Mouse (Mus musculus): ENCODE measurements around the gene Trim63. TPM values are rescaled to one million over a fixed set of nuclear protein-coding genes. Genes with fewer than 3 reads are reported as not detected.
"Not testable (repeated sequence)": the region's sequence is repeated elsewhere in the genome, so short reads cannot be mapped to it uniquely, and the experiment has no call there.

The Trim63 gene
- polyA plus RNA-seq, 1 experiment from 2014 or later: 0.13 TPM

GRCm38 (mm10) chr4:134326859-134327530 lies 12.1 kb downstream of the Trim63 start:
- no peaks in the 10 kb centered on the region for H3K4me1 ChIP-seq
- no peak overlapping the region for H3K4me3 ChIP-seq
- H3K36me3 ChIP-seq: no peaks in the 10 kb centered on the region
- 59% methylated on average over 5 of the region's 5 CpGs for WGBS
- H3K4me2 ChIP-seq (replicated peaks): no peak overlapping the region
- H3K9me3 ChIP-seq: no peaks in the 10 kb centered on the region
- no peak for ATAC-seq (replicated peaks)
- no peak overlapping the region for H3K27ac ChIP-seq (replicated peaks)
- no peak overlapping the region for H3K9ac ChIP-seq (replicated peaks)
- H3K27me3 ChIP-seq: no peaks in the 10 kb centered on the region

GRCm38 (mm10) chr4:134328151-134328550 lies 13.2 kb downstream of the Trim63 start:
- Histone ChIP-seq H3K36me3 (no peaks in the 10 kb centered on the region), H3K4me1 (no peaks in the 10 kb centered on the region), H3K4me3 (no peak overlapping the region), H3K9me3 (no peaks in the 10 kb centered on the region), H3K4me2 (replicated peaks) (no peak overlapping the region), H3K27me3 (no peaks in the 10 kb centered on the region), H3K9ac (replicated peaks) (no peak overlapping the region), H3K27ac (replicated peaks) (no peak overlapping the region)
- 72% methylated on average over 8 of the region's 8 CpGs for WGBS
- no peak for ATAC-seq (replicated peaks)

DNA sequence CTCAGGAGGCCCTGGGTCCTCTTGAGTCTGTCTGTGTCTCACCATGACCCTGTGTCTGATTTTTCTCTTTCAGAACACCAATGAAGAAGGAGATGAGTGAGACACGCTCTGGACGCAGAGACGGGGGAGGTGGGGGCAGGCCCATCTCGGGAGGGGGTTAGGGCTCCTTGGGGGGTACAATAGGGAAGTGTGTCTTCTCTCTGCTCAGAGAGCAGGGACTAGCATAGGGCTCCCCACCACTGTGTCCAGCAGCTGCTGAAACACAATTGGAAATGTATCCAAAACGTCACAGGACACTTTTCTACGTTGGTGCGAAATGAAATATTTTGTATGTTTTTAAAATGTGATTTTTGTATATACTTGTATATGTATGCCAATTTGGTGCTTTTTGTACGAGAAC lies 13.9 kb downstream of the Trim63 start:
- no peaks in the 10 kb centered on the region for H3K9me3 ChIP-seq
- 82% methylated on average over 8 of the region's 8 CpGs for whole genome bisulfite sequencing
- H3K4me2 ChIP-seq (replicated peaks): no peak overlapping the region
- H3K4me1 ChIP-seq: no peaks in the 10 kb centered on the region
- H3K27me3 ChIP-seq: no peaks in the 10 kb centered on the region
- H3K27ac ChIP-seq (replicated peaks): no peak overlapping the region
- no peak for ATAC-seq (replicated peaks)
- H3K36me3 ChIP-seq: no peaks in the 10 kb centered on the region
- H3K9ac ChIP-seq (replicated peaks): no peak overlapping the region
- no peak overlapping the region for H3K4me3 ChIP-seq

DNA sequence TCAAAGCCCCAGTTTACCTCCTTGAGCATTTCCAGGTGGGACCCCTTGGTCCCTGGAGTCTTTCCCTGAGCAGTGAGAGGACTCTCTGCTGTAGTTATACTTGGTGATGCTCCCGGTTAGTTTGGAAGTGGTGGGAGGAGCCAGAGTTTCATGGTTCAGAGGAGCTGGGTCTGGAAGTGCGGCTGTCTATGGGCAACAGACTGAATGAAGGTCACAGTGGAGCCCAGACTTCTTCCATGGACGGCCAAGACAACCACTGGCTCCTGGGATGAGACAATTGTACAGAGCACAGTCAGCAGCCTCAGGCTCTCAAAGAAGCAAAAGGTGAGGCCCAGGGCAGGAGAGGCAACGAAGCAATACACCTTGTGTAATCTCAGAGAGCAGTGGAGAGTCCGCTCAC lies 15.4 kb downstream of the Trim63 start:
- Histone ChIP-seq H3K4me1 (no peaks in the 10 kb centered on the region), H3K4me3 (no peak overlapping the region), H3K27ac (replicated peaks) (no peak overlapping the region), H3K9ac (replicated peaks) (no peak overlapping the region), H3K4me2 (replicated peaks) (no peak overlapping the region), H3K36me3 (no peaks in the 10 kb centered on the region), H3K9me3 (no peaks in the 10 kb centered on the region), H3K27me3 (no peaks in the 10 kb centered on the region)
- WGBS: 59% methylated on average over 5 of the region's 5 CpGs
- ATAC-seq (replicated peaks): no peak

DNA sequence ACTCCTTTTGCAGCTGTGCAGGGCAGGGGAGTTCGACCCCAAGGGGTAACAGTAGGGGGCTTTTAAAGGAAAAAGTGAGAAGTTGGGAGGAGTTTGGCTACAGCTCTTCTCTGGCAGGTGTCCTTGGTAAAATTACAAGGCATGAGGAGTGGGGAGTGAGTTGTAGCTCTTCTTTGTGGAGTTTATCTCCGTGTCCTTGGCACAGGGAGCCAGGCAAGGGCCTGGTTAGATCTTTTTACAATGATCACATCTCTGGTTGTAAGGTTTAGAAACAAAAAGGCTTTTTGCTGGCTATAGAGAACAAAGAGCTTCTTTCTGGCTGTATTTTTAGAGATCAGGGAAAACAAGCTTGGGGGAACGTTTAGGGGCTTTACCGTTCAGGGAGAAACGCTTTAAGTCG lies 26.3 kb downstream of the Trim63 start:
- H3K4me2 ChIP-seq (replicated peaks); H3K36me3 ChIP-seq; H3K4me3 ChIP-seq; ATAC-seq (replicated peaks); H3K9me3 ChIP-seq; H3K4me1 ChIP-seq; H3K9ac ChIP-seq (replicated peaks); H3K27ac ChIP-seq (replicated peaks): not testable (repeated sequence)
- WGBS: 50% methylated on average over 6 of the region's 6 CpGs
- H3K27me3 ChIP-seq: peaks cover 33% of the 10 kb centered on the region

- H3K4me2 ChIP-seq (replicated peaks): no peak overlapping the region
- H3K9me3 ChIP-seq: no peaks in the 10 kb centered on the region
- peaks cover 33% of the 10 kb centered on the region for H3K27me3 ChIP-seq
- no peak overlapping the region for H3K27ac ChIP-seq (replicated peaks)
- ATAC-seq (replicated peaks): no peak
- peaks cover 7% of the 10 kb centered on the region for H3K4me1 ChIP-seq
- no peak overlapping the region for H3K4me3 ChIP-seq
- WGBS: 37% methylated on average over 11 of the region's 11 CpGs
- no peak overlapping the region for H3K9ac ChIP-seq (replicated peaks)
- H3K36me3 ChIP-seq: no peaks in the 10 kb centered on the region
Observed at GRCm38 (mm10) chr4:134342213-134342779, 27.4 kb downstream of the Trim63 start.

DNA sequence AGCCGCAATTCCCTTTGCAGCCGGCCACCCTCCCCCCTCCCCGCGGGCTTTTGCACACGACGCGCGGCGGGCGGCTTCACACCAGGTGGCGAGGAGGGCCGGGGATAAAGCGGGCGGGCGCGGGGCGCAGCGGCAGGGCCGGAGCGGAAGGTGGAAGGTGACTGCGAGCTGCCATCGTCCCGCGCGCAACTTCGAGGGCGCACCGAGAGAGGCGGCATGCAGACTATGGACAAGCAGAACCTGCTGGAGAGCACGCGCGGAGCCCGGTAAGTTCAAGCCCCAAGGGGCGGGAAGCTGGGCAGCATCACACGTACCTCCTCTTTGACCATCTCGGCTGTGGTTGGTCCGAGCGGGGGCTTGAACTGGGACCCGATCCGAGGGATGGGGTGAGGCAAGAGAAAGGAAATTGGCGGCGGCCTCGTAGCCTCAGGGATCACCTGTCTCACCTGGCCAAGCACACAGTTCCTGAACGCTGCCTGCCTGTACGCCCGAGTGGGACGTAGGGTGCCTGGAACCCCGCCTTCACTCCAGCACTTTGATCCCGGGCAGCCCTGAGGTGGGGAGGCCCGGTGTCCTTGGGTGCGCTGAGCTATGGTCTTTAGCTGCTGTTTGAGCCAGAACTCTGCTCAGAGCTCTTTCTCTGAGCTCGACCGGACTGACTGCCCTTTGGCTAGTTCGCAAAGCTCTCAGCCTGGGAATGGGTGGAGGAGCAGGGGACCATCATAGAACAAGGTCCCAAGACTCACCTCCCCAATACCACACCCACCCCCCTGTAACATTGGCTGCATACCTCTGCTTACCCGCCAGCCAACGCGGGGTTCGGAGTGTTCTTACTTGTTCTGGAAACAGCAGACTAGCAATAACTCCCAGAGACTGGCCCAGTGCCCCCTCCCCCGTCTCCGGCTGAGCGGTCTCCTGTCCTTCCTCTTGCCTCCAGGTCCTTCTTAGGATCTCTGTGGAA lies 28.4 kb downstream of the Trim63 start, which contains the start of gene Slc30a2:
Slc30a2 (plus strand) TSS at position 111 of the 961 bp plus-strand sequence.
- Histone ChIP-seq H3K4me1 (peaks cover 7% of the 10 kb centered on the region), H3K27me3 (peaks cover 33% of the 10 kb centered on the region), H3K9ac (replicated peaks) (no peak within 1 kb of the TSS), H3K9me3 (no peaks in the 10 kb centered on the region), H3K27ac (replicated peaks) (no peak within 1 kb of the TSS), H3K4me2 (replicated peaks) (peak within 1 kb of the TSS; percentile 16; the same call in 1 of the 2 replicates), H3K36me3 (no peaks in the 10 kb centered on the region), H3K4me3 (peak within 1 kb of the TSS; percentile 18; the same call in 1 of the 2 replicates)
- no peak for ATAC-seq (replicated peaks)
- WGBS: 3% methylated on average over 61 of the region's 61 CpGs

DNA sequence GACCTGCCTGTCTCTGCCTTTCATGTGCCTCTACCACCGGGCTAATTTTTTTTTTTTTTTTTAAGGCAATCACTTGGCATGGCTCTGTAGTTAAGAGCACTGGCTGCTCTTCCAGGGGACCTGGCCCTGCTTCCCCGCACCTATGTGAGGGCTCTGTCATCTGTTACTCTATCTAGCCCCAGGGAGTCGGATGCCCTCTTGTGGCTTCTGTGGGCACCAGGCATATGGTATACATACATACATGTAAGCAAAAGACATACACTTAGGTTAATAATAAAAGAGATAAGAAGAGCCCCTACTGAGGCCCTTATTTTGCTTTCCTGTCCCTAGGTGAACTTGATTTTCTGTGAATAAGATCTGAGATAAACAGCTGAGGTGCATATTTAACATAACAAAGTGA lies 29.7 kb downstream of the Trim63 start:
- peaks cover 33% of the 10 kb centered on the region for H3K27me3 ChIP-seq
- WGBS: 32% methylated on average over 3 of the region's 3 CpGs

DNA sequence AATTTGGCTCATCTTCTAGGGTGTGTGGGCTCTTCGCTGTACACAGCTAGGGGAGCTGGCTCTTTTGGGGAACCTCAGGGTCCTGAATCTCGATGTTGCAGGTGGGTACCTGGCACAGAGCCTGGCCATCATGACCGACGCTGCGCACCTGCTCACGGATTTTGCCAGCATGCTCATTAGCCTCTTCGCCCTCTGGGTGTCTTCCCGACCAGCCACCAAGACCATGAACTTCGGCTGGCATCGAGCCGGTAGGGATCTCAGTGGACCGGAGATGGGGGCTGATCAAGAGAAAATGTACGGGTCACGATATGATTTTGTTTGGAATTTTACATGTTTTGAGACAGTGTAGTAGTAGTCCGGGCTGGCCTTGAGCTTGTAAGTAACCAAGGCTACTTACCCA lies 30.9 kb downstream of the Trim63 start:
- no peak overlapping the region for H3K27ac ChIP-seq (replicated peaks)
- H3K36me3 ChIP-seq: no peaks in the 10 kb centered on the region
- no peak overlapping the region for H3K4me2 ChIP-seq (replicated peaks)
- H3K4me1 ChIP-seq: peaks cover 7% of the 10 kb centered on the region
- no peak overlapping the region for H3K4me3 ChIP-seq
- peaks cover 33% of the 10 kb centered on the region for H3K27me3 ChIP-seq
- no peak for ATAC-seq (replicated peaks)
- no peaks in the 10 kb centered on the region for H3K9me3 ChIP-seq
- WGBS: 86% methylated on average over 15 of the region's 15 CpGs
- no peak overlapping the region for H3K9ac ChIP-seq (replicated peaks)

More for the DNA sequence above, 29.7 kb downstream of the Trim63 start:
- Histone ChIP-seq H3K9me3 (no peaks in the 10 kb centered on the region), H3K4me2 (replicated peaks) (no peak overlapping the region), H3K36me3 (no peaks in the 10 kb centered on the region), H3K4me1 (peaks cover 7% of the 10 kb centered on the region), H3K4me3 (no peak overlapping the region), H3K27ac (replicated peaks) (no peak overlapping the region), H3K9ac (replicated peaks) (no peak overlapping the region)
- no peak for ATAC-seq (replicated peaks)

- Histone ChIP-seq H3K36me3 (no peaks in the 10 kb centered on the region), H3K4me1 (peaks cover 4% of the 10 kb centered on the region), H3K27ac (replicated peaks) (no peak overlapping the region), H3K9me3 (no peaks in the 10 kb centered on the region), H3K27me3 (peaks cover 23% of the 10 kb centered on the region), H3K9ac (replicated peaks) (no peak overlapping the region), H3K4me3 (no peak overlapping the region), H3K4me2 (replicated peaks) (no peak overlapping the region)
- no peak for ATAC-seq (replicated peaks)
- WGBS: 67% methylated on average over 11 of the region's 11 CpGs
Observed at GRCm38 (mm10) chr4:134348078-134348477, 33.2 kb downstream of the Trim63 start.

DNA sequence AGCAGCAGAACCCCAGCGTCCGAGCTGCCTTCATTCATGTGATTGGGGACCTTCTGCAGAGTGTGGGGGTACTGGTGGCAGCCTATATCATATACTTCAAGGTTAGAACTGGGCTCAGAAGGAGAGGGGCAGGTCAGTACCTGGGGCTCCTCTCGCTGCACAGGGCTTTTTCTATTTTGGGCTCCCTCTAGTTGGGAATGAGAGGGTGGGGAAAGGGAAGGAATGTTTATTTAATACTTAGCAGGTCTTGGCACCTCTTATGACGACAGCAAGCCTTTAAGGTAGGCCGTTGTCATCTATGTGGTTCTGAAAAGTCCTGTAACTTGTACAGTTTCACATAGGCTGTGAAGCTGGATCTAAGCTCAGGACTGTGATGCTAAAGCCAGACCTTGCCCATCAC lies 33.6 kb downstream of the Trim63 start:
- no peaks in the 10 kb centered on the region for H3K36me3 ChIP-seq
- no peak overlapping the region for H3K9ac ChIP-seq (replicated peaks)
- no peaks in the 10 kb centered on the region for H3K4me1 ChIP-seq
- H3K27ac ChIP-seq (replicated peaks): no peak overlapping the region
- H3K27me3 ChIP-seq: peaks cover 18% of the 10 kb centered on the region
- no peak overlapping the region for H3K4me2 ChIP-seq (replicated peaks)
- ATAC-seq (replicated peaks): no peak
- no peaks in the 10 kb centered on the region for H3K9me3 ChIP-seq
- no peak overlapping the region for H3K4me3 ChIP-seq
- 90% methylated on average over 5 of the region's 5 CpGs for WGBS

- Histone ChIP-seq H3K9ac (replicated peaks) (no peak overlapping the region), H3K4me3 (no peak overlapping the region), H3K4me2 (replicated peaks) (no peak overlapping the region), H3K9me3 (no peaks in the 10 kb centered on the region), H3K36me3 (no peaks in the 10 kb centered on the region), H3K27ac (replicated peaks) (no peak overlapping the region), H3K27me3 (peaks cover 8% of the 10 kb centered on the region), H3K4me1 (no peaks in the 10 kb centered on the region)
- WGBS: 87% methylated on average over 7 of the region's 7 CpGs
- ATAC-seq (replicated peaks): no peak
Observed at GRCm38 (mm10) chr4:134349829-134350228, 34.9 kb downstream of the Trim63 start.

Data from forebrain, embryonic 15.5 days (tissue).